Mouse (Mus musculus) G1E (cell line): ENCODE data around the gene Pax2.

Source experiments
- GATA1 ChIP-seq: IDR thresholded peaks from 2 replicates; pipeline ENCODE4 v1.6.1; 2012; ENCODE audit warnings: borderline replicate concordance, low read length, inconsistent platforms, mixed read lengths
- GATA2 ChIP-seq: IDR thresholded peaks from 2 replicates; pipeline ENCODE4 v1.6.1; 2012; ENCODE audit warnings: low read depth, low read length, inconsistent platforms, borderline replicate concordance
- TAL1 ChIP-seq: conservative IDR thresholded peaks from 2 replicates; pipeline ENCODE4 v1.6.1; 2012; ENCODE audit warnings: low read depth, low read length, inconsistent platforms, mixed read lengths

DNA sequence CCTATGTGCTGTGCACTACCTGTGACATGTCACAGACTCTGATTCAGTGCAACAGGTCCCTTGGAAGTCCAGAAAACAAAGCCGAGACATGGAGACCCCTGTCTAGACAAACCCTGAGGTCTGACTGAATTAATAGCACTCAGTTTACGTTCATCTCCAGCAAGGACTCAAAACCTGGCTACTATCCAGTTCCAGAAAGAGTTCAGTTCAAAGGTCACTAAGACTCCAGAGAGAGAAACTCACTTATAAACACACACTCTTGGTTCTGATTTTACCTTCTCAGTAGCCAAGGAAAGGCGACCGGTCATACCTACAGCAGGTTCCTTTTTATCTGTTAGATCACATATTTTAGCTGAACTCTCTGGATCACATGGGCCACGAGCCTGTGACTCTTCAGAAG lies 43.3 kb downstream of the Pax2 start:
- TF ChIP-seq GATA1 (no peak), TAL1 (no peak), GATA2 (no peak)
